Mouse (Mus musculus) layer of hippocampus, adult 9-11 months (tissue): ENCODE data around the gene Esam.

Source experiments
- DNase-seq: peaks from one replicate; pipeline ENCODE4 v3.0.0; 2022

Esam gene

GRCm38 (mm10) chr9:37527396-37528224, at the start of gene Esam:
TSS of gene Esam (plus strand) at chr9:37528078.
- DNase-seq = no peak

- no peak for DNase-seq
These were observed 42.7 kb upstream of the Esam start for GRCm38 (mm10) chr9:37485146-37485545.

- no peak for DNase-seq
These were observed 39.8 kb upstream of the Esam start for GRCm38 (mm10) chr9:37488041-37488440.

DNA sequence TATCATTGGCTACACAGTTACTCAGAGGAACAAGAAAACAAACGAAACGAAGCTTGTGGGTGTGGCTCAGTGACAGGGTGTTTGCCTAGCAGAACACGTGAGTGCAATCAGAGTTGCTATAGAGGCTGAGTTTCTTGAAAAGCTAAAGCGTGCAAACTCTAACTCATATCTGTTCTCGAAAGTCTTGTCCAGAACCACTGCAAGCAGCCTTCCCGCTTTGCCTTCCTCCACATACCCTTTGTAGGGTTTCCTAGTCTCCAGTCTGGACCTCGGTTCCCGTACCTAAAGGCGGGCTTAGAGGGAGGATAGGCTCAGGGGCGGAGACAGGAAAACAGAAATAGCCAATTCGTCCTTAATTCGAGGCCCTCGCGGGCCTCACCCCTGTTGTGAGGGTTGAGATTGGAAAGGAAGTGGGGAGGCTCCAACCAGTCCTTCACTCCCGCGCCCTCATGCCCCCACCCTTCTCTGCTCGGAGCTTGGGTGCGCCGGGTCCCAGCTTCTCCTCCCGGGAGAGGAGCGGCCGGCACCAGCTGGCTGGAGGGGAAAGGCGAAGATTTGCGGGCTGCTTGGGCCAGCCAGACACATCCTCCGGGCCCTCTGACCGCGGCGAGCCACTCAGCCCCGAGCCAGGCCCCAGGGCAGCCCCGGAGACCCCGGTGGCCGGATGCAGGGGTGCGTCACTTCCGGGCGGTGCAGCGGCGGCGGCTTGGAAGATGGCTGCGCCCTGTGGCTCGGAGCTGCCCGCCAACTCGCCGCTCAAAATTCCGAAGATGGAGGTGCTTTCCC, 39.1 kb upstream of the Esam start, which contains the start of gene Msantd2:
Gene Msantd2 (plus strand): TSS at position 709 of the 786 bp plus-strand sequence.
- DNase-seq = peak; percentile 84

DNA sequence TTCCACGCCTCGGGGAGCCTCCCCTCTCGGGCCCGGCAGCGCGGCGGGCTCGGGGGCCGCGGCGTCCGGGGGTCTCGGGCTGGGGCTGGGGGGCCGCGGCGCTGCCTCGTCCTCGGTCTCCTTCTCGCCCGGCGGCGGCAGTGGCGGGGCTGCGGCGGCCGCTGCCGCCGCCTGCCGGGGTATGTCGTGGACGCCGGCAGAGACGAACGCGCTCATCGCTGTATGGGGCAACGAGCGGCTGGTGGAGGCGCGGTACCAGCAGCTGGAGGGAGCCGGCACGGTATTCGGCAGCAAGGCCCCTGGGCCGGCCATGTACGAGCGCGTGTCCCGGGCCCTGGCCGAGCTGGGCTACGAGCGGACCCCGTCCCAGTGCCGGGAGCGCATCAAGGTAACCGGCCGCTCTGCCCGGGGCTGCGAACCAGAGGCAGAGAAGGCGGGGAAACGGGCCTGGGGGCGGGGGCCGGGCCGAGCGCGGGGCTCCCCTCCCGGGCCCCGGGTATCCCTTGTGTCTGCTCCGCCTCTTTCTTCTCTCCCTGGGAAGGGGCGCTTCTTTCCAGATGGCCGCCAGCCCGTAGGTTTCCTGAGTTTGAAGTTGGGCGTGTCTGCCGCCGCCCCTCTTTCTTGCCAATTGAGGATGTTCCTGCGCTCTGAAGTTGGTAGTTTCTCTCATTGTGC, 38.3 kb upstream of the Esam start:
- peak; percentile 12 for DNase-seq

GRCm38 (mm10) chr9:37495761-37496160, 32.1 kb upstream of the Esam start:
- no peak for DNase-seq

DNA sequence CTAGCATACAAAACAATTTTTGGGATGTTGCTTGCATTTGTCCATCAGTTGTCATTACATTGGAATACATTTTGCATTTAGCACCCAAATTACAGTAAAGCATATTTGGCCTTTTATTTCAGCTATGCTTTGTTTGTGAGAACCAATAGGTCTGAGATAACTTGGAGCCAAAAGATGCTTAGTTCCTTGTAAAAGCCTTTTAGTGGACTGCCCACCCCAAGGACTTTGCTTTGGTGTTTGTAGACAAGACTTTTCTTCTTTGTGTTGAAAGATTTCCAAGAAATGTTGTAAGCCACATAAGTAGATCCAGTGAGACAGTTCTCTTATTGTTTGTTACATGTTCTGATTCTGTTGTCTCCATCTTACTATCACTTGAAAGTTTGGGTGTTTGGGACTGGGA, 31.6 kb upstream of the Esam start:
- no peak for DNase-seq

- DNase-seq = no peak
These were observed 27.7 kb upstream of the Esam start for GRCm38 (mm10) chr9:37500201-37500600.

DNA sequence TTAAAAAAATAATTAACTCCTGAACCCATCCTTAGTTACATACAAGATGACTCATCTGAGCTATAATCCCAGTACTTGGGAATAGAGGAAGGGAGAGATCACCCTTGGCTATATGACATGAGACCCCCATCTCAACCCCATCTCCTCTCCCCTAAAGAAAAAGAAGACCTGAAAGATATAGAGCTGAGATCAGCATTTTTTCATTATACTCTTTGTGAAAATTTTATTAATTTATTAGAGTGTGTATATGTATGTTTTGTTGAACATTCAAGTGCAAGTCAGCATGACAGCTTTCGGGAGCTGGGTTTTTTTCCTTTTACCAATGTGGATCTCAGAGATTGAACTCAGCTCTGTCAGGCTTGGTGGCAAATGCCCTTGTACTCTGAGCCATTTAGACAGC, 26.7 kb upstream of the Esam start:
- DNase-seq = no peak

- DNase-seq = no peak
These were observed 23.5 kb upstream of the Esam start for GRCm38 (mm10) chr9:37504348-37504747.

DNA sequence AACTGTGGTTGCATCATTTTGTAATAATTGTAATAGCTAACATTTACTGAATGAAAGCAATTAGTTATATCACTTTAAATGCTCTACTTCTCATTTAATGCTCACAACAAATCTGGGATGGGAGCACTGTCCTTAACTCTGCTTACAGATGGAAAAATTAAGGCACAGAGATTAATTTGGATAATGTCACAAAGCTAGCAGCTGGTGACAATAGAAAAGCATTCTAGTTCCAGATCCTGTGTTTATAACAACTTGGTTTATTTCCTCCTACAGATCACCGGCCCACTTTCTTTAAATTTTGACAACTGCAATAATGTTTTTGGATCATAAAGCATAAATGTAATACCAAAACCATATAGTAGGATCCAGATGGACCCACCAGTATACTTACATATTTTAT, 21.9 kb upstream of the Esam start:
- no peak for DNase-seq

DNA sequence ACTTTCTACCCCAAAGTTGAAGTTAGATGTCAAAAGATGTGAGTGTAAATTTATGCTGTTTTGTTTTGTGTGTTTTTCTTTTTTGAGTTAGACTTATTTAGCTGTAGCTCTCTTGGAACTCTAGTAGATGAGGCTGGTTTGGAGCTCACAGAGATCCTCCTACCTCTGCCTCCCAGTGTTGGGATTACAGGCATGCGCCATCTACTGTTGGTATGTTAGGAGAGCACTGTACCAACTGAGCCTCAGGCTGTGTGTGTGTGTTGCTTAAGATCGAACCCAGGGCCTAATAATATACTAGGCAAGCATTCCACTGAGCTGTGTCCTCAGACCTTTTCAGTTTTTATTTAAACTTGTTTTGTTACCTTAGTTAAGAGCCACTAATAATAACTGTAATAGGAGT, 15.8 kb upstream of the Esam start:
- no peak for DNase-seq

DNA sequence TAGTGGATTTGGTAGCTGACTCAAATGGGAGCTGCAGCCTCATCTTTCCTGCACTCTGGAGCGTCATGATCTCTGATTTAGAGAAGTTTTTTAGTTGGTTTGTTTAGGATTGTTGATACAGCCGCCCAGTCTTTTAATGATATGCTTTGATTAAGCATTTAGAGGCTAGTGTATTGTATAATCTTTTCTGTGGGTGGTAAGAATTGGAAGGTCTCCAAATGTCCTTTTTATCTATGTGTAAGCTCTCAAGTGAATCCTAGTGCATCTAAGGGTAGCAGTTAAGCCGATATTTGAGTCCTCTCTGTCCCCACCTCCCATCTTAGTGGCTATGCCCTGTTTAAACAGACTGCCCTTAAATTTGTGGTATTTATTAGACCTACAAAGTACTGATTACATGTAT, 13.4 kb upstream of the Esam start:
- no peak for DNase-seq

GRCm38 (mm10) chr9:37517467-37517866, 10.4 kb upstream of the Esam start:
- no peak for DNase-seq

DNA sequence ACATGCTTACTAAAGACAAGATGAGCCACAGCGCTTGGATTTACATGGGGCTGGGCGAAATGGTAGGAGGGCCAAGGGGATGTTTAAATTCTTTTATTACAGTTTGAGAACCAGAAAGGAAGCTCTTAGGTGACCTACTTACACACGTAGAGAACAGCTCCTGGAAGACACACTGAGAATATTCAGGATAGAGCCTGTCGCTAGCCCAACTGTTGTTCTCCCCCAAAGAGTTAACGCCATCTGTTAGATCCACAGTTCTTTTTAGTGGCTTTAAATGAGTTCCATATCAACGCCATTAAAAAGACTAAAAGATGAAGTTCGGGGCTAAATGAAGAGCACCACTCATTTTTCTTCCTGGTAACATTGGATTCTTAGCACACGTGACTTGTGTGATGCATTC, 8.9 kb upstream of the Esam start:
- peak; percentile 39 for DNase-seq

DNA sequence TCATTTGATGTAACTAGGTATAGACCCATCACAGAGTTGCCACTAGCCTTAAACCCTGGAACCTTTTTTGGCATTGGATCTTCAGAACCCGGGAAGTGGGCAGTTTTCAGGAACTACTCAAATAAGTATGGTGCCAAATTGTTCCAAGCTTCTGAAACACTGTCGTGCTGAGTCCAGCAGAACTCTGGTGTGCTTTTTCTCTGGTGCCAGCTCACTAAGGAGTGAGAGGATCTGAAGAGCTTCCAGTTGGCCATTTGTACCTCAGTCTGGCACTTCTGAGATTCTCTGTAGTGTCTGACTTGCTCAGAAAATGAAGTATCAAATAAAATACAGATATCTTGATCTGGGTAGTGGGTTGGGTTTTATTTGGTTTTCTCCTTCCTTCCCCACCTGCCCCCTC, 7.9 kb upstream of the Esam start:
- no peak for DNase-seq

GRCm38 (mm10) chr9:37525461-37525860, 2.4 kb upstream of the Esam start:
- no peak for DNase-seq

GRCm38 (mm10) chr9:37526443-37527395, 1.2 kb upstream of the Esam start:
- no peak for DNase-seq

- DNase-seq = no peak
These were observed 520 bp downstream of the Esam start for GRCm38 (mm10) chr9:37528225-37528970.

- DNase-seq = no peak
These were observed 2.4 kb downstream of the Esam start for GRCm38 (mm10) chr9:37530031-37530887.
